Mouse (Mus musculus) frontal cortex, postnatal 36 days (tissue): ENCODE data around the gene Fam19a3.
"Not testable (repeated sequence)": the region's sequence is repeated elsewhere in the genome, so short reads cannot be mapped to it uniquely, and the experiment has no call there.

Experiments
- DNase-seq, 2 experiments: peaks; one replicate each; pipeline ENCODE4 v3.0.0; 2022; ENCODE audit warnings: low spot score in 2 of 2

The Fam19a3 gene

DNA sequence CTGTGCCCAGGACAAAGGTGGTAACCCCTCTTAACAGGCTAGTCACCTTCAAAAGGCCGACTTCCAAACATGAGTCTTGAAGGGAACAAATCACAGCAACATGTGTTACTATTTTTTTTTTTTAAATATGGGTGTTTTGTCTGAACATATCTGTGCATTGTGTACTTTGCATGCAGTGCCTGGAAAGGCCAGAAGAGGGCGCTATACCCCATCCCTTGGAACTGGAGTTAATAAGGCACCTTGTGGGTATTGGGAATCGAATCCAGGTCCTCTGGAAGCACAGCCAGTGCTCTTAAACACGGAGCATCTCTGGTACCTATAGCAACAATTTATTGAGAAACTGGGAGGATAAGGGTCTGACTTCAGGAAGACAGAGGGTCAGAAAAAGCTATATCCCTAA, 16.6 kb downstream of the Fam19a3 start:
- no peak for DNase-seq

DNA sequence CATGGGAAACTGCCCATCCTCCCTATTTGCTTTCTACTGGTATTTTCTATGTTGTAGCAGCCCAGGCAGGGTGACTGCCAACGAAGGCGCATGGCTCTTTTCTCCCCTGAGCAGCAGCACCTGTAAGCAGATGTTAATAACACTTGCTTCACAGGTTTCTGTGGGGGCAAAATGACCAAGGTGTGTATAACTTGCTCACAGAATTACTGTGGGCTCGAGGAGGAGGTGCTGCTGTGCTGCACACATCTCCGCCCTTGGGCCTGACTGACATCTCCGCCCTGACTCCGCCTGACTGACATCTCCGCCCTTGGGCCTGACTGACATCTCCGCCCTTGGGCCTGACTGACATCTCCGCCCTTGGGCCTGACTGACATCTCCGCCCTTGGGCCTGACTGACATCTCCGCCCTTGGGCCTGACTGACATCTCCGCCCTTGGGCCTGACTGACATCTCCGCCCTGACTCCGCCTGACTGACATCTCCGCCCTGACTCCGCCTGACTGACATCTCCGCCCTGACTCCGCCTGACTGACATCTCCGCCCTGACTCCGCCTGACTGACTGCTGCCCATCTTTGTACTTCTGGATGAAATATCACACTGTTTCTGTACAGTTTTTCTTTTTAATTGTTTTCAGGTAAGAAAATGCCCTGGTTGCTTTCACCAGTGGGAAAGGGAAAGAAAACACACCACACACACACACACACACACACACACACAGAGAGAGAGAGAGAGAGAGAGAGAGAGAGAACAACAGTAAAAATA, 19.4 kb downstream of the Fam19a3 start:
- DNase-seq: not testable (repeated sequence)

DNA sequence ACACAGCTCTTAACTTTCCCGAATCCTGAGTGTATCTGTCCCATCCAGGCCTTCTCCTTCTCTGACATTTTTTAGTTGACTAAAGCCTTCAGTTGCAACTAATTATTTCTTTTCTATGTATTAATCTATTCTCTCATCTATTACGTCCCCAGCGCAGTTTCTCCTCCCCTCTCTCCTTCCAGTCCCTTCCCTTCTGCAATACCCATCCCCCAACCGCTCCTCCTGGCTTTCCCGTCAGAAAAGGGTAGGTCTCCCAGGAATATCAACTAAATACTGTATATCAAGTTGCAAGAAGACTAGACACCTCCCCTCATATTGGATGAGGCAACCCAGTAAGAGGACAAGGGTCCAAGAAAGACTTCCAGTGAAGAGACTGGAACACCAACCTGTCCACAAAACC, 22.8 kb downstream of the Fam19a3 start:
- DNase-seq: no peak

DNA sequence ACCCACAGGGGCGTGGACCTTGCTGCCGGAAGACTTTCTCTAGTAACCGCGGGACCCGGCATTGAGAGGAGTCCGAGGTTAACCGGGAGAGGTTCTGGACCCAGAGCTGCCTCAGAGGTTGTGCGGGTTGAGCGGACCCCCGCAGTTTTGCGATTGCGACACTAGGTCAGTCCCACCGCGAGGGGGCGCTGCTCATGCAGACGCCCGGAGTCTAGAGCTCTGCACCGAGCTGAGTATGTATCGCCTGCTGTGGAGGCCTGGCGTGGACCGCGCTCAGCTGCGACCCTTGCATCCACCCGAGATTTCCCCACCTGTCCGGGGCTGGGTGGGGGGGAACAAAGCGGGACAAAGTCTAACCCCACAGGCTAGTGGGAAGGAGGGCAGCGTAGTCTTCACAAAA, 23.2 kb downstream of the Fam19a3 start:
- peak; percentile 36 to 59 for DNase-seq

DNA sequence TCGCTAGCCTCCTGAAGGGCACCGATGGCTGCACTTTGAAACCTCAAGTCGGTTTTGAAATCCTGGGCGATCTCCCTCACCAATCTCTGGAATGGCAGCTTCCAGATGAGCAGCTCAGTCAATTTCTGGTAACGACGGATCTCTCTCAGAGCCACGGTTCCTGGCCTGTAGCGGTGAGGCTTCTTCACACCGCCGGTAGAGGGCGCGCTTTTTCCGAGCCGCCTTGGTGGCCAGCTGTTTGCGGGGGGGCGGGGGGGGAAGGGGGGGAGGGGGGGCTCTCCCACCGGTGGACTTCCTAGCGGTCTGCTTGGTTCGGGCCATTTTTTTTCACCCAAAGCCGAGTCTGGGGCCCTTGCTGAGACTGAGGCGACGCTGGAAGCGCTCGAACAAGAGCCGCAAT, 28.8 kb downstream of the Fam19a3 start:
- DNase-seq: not testable (repeated sequence)

DNA sequence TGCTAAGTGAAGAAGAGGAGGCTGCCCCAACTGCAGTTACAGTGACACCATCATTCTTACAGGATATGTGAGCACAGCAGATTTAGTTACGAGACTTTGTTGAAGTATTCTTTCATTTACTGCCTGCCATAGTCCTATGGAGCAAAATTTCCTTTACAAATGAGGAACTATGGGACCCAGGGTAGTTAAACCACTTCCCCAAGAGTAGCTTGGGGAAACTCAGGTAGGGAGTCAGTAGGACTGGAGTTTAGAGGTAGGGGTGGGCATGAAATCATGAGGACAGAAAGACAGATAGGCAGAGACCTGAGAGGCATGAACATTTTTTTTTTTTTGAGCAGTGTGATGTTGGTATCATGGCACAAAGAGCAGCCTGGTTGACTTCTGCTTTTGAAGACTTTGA, 37.8 kb downstream of the Fam19a3 start:
- DNase-seq: no peak

DNA sequence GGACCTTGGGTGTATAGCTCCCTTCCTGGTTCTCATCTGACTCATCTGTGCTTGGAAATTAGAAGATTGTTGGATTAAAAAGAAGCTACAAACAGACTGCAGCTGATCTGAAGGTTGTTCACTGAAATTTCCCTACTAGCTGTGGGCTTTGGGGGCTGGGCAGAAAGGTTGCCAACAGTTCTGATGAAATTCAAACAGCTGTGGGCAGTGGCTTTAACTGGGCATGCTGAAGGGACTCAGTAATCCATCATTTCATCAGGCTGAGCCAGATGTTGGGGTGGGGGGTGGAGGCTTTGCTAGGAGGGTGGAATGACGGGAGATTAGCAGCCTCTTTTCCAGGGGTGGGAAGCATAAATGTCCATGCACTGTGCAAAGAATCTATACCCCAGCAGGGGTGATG, 38.5 kb downstream of the Fam19a3 start:
- DNase-seq: no peak

DNA sequence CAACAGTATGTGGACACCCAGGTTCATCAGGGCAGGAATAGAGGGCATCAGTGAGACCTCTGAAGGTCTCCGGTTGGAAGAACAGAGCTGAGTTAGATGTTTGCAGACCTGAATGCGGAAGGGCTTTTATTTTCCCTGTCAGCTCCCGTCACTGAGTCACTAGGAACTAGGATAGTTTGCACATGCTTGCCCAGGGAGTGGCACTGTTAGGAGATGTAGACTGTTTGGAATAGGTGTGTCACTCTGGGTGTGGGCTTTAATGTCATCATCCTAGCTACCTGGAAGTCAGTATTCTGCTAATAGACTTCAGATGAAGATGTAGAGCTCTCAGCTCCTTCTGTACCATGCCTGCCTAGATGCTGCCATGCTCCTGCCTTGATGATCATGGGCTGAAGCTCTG, 39.7 kb downstream of the Fam19a3 start:
- DNase-seq: no peak

DNA sequence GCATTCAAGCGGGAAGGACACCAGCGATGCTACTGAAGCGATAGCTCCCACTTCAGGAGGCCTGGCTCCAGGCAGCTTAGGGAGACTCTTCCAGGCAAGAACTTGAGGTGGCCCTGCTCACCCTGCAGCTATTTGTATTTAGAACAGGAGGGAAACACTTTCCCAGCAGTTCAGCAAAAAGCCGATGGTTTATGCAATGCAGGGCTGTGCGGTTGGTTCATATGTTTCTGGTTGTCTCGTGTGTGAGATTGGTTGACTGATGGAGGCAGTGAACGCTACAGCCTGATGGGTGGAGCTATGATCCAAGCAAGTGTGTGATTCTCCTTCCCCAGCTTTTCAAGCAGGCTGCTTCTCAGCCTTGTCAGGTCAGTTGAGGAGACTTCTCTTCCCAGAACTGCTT, 47.0 kb downstream of the Fam19a3 start:
- DNase-seq: no peak

DNA sequence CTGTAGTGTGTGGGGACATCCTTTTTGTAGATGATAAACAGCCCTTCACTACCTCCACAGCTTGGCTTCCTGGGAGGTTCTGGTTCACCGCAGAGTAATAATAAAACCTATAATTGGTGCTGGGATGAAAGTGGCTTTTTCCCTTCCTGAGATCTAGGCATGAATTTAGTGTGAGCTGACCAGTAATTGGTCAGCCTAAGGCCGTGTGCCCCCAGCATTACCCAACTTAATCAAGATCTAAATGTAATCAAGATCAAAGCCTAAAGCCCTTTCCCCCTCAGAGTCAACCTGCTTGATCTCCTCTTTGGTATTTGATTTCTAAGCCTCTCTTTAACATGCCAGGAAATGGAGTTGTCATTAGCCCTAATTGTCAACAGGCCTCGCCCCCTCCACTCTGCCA, 48.7 kb downstream of the Fam19a3 start:
- DNase-seq: no peak

DNA sequence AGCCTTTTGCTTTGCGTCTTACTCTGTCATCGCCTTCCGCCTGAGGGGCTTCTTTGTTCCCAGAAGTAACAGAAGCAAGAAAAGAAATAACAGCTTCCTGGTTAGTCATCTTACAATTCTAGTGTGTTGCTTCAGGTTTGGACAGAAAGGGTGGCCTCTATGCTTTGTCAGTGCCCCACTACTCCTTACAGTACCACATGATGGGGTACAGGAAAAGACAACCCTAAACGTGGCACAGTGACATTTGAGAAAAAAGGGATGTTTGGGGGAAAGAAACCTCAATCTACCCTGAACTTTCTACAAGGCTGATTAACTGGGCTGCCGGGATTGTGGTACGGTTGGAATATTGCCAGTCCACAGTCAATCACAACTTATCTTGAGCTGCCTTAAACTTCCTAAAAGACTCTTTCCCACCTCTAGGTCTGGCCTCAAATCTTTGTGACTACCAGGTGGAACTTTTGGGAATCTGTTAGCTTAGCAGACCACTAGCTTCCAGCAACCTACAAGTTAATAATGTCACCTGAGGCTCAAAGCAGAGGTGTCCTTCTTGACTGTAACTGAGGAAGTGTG, 52.3 kb downstream of the Fam19a3 start:
- no peak for DNase-seq
